Mouse (Mus musculus) liver, embryonic 11.5 days (tissue): ENCODE results near the gene Adal. TPM values are rescaled to one million over a fixed set of nuclear protein-coding genes. Genes with fewer than 3 reads are reported as not detected.
A peak's percentile ranks its signal among the peaks of the same experiment; 100 is the strongest.
"Not testable (repeated sequence)": the region's sequence is repeated elsewhere in the genome, so short reads cannot be mapped to it uniquely, and the experiment has no call there.

Experiments used
- ATAC-seq: fragments of 200-750 bp; cut with Nextera tagmentation; replicated peaks from 2 replicates; pipeline ENCODE4 v1.8.0; 2017; ENCODE audit warnings: moderate number of reproducible peaks, mild to moderate bottlenecking, moderate TSS enrichment, moderate library complexity; ENCODE audit not compliant: low FRiP score
- DNase-seq: peaks from one replicate; pipeline ENCODE4 v3.0.0-alpha.2; 2017; ENCODE audit warnings: low spot score
- H3K27ac ChIP-seq: fragments of 300-500 bp; sonication (generic); 2 replicates; pipeline ENCODE4 v1.5.1; 2014; ENCODE audit warnings: mild to moderate bottlenecking, low read depth, low read length, control low read depth
- H3K27me3 ChIP-seq: fragments of 300-500 bp; sonication (generic); replicated peaks from 2 replicates; pipeline ENCODE4 v1.6.1; 2014; ENCODE audit warnings: low read length, mixed read lengths; ENCODE audit not compliant: control insufficient read depth, insufficient read depth
- H3K36me3 ChIP-seq: fragments of 300-500 bp; sonication (generic); 2 replicates; pipeline ENCODE4 v1.6.1; 2014; ENCODE audit warnings: mild to moderate bottlenecking, low read length, moderate library complexity, mixed read lengths; ENCODE audit not compliant: control insufficient read depth, insufficient read depth
- H3K4me1 ChIP-seq: fragments of 300-500 bp; sonication (generic); replicated peaks from 2 replicates; pipeline ENCODE4 v1.6.1; 2014; ENCODE audit warnings: low read length, mixed read lengths; ENCODE audit not compliant: control insufficient read depth, insufficient read depth
- H3K4me2 ChIP-seq: fragments of 300-500 bp; sonication (generic); 2 replicates; pipeline ENCODE4 v1.6.1; 2014; ENCODE audit warnings: mild to moderate bottlenecking, control low read depth, moderate library complexity
- H3K4me3 ChIP-seq: fragments of 300-500 bp; sonication (generic); 2 replicates; pipeline ENCODE4 v1.5.1; 2014; ENCODE audit warnings: low read depth, low read length, control low read depth
- H3K9ac ChIP-seq: fragments of 300-500 bp; sonication (generic); 2 replicates; pipeline ENCODE4 v1.6.1; 2014; ENCODE audit warnings: low read depth, low read length, control low read depth
- H3K9me3 ChIP-seq: fragments of 300-500 bp; sonication (generic); 2 replicates; pipeline ENCODE4 v1.6.1; 2016; ENCODE audit warnings: low read length, inconsistent platforms, mixed read lengths; ENCODE audit not compliant: control insufficient read depth
- WGBS: fragments of 180-500 bp; shearing (Covaris S2); extraction: QIAGEN DNeasy Blood & Tissue Kit; methylation state at CpG from one replicate; pipeline ENCODE4 v1.1.7; 2014; 5-methylcytosine and 5-hydroxymethylcytosine counted together
- polyA plus RNA-seq: library from polyadenylated mRNA; unstranded; fragments of >200 nt; fragmentation: Nextera tagmentation; extraction: Ambion mirVana; gene quantifications from 2 replicates; pipeline ENCODE4 v1.2.1, GENCODE M21; 2014

Gene Adal
- polyA plus RNA-seq, result 17.8 and 18.5 TPM in 2 replicates

DNA sequence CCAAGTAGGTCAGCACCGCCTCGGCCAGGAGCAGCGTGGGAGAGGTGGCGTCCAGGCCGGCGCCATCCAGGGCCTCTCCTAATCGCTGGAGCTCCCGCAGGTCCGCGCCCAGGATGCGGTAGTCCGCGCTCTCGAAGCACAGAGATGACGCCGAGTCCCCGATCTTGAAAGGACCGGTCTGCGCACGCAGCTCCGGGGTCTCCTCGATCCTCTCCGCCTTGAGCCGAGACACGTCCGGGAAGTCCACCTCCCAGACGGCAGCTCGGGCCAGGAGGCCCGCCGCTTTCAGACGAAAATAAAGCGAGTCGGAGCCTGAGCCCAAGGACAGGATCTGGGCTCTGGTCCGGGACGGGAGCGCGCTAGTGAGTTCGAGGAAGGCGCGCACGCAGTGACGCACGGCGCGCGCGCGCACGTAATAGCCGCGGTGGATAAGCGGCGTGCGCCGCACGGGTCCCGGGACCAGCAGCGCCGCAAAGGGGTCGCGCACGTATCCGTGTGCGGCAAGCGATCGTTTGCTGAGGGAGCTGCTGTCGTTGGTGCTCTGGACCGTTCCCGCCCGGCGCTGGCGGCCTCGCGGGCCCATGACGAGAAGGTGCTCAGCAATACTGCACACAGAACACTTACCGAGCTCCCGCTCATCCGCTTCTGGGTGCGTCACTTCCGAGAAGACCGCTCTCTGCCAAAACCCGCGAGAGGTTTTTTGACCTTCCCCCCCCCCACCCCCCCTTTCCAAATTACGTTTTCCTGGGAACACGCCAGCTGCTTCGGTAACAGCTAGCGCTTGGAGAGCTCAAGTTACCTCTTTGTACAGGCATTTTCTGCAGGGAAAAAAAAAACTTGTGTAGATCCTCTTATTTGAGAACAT lies at the start of gene Adal, which contains the start of gene Lcmt2:
Gene Adal, plus strand, starts transcription at position 411 of the 865 bp plus-strand sequence.
Gene Lcmt2, minus strand, starts transcription at position 636 of the 865 bp plus-strand sequence.
- peak within 1 kb of the TSS; percentile 92 for H3K9ac ChIP-seq
- peak; percentile 90 for DNase-seq
- H3K36me3 ChIP-seq, result peaks cover 14% of the 10 kb centered on the region
- H3K4me1 ChIP-seq, result peaks cover 20% of the 10 kb centered on the region
- peak within 1 kb of the TSS; percentile 90 for H3K4me2 ChIP-seq
- WGBS, result 1% methylated on average over 87 of the region's 87 CpGs
- 0 out of 2 replicates have a peak, but pooled peaks cover under 1% of the 10 kb centered on the region for H3K9me3 ChIP-seq
- H3K4me3 ChIP-seq, result peak within 1 kb of the TSS; percentile 78
- ATAC-seq, result peak; percentile 94
- peak within 1 kb of the TSS; percentile 82 for H3K27ac ChIP-seq
- no peaks in the 10 kb centered on the region for H3K27me3 ChIP-seq

DNA sequence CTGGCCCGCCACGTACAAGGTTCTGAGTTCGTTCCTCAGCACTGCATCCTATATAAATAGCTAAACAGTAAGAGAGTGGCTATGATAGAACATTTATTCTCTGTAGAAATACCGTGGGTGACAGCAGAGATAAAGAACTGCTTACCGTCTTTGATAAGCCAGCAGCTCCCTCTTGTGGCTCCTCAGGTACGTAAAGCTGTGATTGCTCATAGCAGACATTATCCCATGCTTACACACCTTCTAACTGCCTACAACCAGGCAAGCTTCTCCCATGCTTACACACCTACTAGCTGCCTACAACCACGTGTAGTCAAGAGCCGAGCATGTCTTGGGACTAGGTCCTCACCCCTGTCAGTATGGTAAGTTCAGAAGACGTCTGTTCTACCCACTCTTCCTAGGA lies 38.2 kb upstream of the Adal start:
- no peak for DNase-seq
- Histone ChIP-seq H3K4me3 (no peak overlapping the region), H3K27me3 (no peaks in the 10 kb centered on the region), H3K4me1 (no peaks in the 10 kb centered on the region), H3K27ac (no peak overlapping the region), H3K9ac (no peak overlapping the region), H3K36me3 (no peaks in the 10 kb centered on the region), H3K9me3 (no peaks in the 10 kb centered on the region), H3K4me2 (no peak overlapping the region)
- no peak for ATAC-seq
- WGBS, result 20% methylated on average over 9 of the region's 9 CpGs

DNA sequence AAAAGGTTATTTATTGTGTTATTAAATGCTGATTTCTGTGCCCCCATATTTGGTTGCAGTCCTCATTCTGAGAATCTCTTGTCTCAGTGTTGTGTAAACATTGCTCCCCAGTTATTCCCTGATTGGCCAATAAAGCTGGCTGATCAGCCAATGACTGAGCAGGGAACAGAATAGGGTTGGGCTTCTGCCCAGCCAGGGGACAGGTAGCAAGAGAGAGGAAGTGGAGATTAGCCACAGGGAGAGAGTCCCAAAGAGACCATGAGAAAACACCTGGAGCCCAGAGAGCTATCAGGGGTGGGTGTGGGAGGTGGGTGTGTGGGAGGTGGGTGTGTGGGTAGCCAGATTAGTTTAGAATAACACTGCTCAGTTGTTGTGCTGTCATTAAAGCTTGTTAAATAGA lies 34.3 kb upstream of the Adal start:
- Histone ChIP-seq H3K4me1 (no peaks in the 10 kb centered on the region), H3K27ac (no peak overlapping the region), H3K4me2 (no peak overlapping the region), H3K9me3 (no peaks in the 10 kb centered on the region), H3K4me3 (no peak overlapping the region), H3K27me3 (no peaks in the 10 kb centered on the region), H3K36me3 (no peaks in the 10 kb centered on the region), H3K9ac (no peak overlapping the region)
- no peak for ATAC-seq
- no peak for DNase-seq

DNA sequence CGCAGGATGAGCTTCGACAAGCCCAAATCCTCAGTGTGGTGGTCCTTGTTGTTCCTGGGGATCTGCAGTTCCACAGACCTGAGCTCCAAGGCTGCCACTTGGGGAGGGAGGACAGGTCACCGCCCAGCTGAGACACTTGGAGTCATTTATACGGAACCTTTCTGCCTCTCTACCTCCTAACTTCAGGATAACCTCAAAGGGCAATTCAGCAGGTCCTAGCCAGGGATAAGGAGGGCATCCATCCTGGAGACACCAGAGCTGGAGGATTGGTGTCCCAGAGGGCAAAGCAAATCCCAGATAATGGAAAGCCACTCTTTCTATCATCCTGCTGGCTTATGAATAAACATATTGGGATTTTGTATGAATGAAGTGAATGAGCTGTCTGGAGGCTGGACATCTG lies 30.5 kb upstream of the Adal start, which contains the start of gene Tgm7:
Gene Tgm7, minus strand, starts transcription at position 101 of the 400 bp plus-strand sequence.
- no peak within 1 kb of the TSS for H3K4me3 ChIP-seq
- H3K27ac ChIP-seq, result no peak within 1 kb of the TSS
- H3K9me3 ChIP-seq, result no peaks in the 10 kb centered on the region
- DNase-seq, result no peak
- no peak within 1 kb of the TSS for H3K9ac ChIP-seq
- no peaks in the 10 kb centered on the region for H3K4me1 ChIP-seq
- 81% methylated on average over 4 of the region's 4 CpGs for WGBS
- H3K4me2 ChIP-seq, result no peak within 1 kb of the TSS
- ATAC-seq, result no peak
- H3K27me3 ChIP-seq, result no peaks in the 10 kb centered on the region
- H3K36me3 ChIP-seq, result no peaks in the 10 kb centered on the region

DNA sequence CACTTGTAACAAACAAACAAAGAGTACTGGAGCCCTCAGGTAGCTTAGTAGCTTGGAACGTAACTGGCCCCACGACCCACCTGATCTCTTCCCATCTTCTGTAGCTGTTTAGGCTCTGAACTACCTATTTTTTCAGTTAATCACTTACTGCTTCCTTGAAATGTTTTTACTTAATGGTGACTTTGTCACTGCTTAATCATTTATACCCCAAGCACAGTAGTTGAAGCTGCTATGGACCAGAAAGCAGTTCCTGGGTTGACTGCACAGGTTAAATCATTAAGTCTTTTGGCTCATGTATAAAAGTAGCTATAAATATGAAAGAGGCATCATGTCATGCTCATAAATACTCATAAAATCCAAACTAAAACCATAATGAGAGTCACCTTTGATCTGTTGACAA lies 24.8 kb upstream of the Adal start:
- no peak overlapping the region for H3K9ac ChIP-seq
- no peaks in the 10 kb centered on the region for H3K9me3 ChIP-seq
- WGBS, result 91% methylated on average over 2 of the region's 2 CpGs
- DNase-seq (no peak), ATAC-seq (no peak)
- no peak overlapping the region for H3K27ac ChIP-seq
- no peaks in the 10 kb centered on the region for H3K27me3 ChIP-seq
- H3K4me3 ChIP-seq, result no peak overlapping the region
- H3K4me2 ChIP-seq, result no peak overlapping the region
- no peaks in the 10 kb centered on the region for H3K36me3 ChIP-seq
- no peaks in the 10 kb centered on the region for H3K4me1 ChIP-seq

DNA sequence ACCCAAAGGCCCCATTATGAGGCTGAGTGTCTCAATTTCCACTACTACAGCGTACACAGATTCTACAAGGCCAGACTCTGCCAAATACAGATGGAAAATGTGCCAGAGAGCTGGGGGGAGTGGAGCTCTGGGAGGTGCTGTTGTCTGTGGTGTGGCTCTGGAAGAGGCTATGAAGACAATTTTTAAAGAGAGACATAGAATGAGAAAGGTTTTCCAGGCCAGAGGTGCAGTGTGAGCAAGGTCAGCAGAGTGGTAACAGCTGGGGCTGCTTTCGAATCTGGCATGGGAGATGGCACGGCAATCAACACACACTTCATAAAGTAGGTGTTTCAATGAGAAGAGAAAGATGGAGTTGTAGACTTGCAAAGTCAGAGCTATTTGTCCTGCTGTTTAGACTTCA lies 21.0 kb upstream of the Adal start:
- ATAC-seq (no peak), DNase-seq (no peak)
- no peaks in the 10 kb centered on the region for H3K4me1 ChIP-seq
- H3K27me3 ChIP-seq, result no peaks in the 10 kb centered on the region
- 80% methylated on average over 3 of the region's 3 CpGs for WGBS
- H3K9me3 ChIP-seq, result no peaks in the 10 kb centered on the region
- no peaks in the 10 kb centered on the region for H3K36me3 ChIP-seq
- H3K9ac ChIP-seq, result no peak overlapping the region
- H3K27ac ChIP-seq, result no peak overlapping the region
- H3K4me3 ChIP-seq, result no peak overlapping the region
- no peak overlapping the region for H3K4me2 ChIP-seq

DNA sequence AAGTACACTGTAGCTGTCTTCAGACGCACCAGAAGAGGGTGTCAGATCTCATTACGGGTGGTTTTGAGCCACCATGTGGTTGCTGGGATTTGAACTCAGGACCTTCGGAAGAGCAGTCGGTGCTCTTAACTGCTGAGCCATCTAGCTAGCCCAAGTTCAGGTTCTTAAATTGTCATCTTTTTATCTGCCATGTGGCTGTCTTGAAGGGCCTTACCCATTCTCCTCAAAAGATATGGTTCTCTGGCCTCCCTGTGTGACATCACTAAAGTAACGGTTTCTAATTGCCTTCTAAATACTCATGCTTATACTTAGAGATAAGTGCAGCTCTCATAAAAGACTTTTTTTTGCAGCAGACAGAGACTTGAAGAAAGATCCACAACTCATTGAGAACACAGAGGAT lies 13.9 kb upstream of the Adal start:
- H3K4me3 ChIP-seq, H3K9me3 ChIP-seq, ATAC-seq, H3K36me3 ChIP-seq, H3K27ac ChIP-seq, H3K4me1 ChIP-seq, H3K4me2 ChIP-seq, DNase-seq, H3K27me3 ChIP-seq, H3K9ac ChIP-seq: not testable (repeated sequence)
- 87% methylated on average over 5 of the region's 5 CpGs for WGBS

DNA sequence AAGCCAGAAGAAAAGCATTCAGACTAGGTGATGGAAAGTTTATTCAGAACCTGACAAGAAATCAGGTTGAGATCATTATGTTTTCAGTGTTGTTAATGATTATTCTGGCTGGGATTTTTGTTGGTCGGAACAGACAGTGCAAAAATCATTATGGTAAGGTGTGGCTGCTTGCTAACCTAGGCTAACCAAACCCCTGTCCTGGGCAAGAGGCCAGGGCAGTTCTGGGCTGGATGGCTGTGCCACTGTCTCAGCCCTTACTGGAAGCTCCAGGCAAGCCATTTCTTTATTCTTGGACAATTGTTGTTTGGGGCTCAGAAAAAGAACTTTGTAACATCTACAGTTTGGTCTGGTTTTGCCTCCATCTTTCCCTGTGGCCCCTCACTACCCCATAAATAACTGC lies 12.7 kb upstream of the Adal start:
- Histone ChIP-seq H3K27me3 (no peaks in the 10 kb centered on the region), H3K36me3 (no peaks in the 10 kb centered on the region), H3K27ac (no peak overlapping the region), H3K9me3 (no peaks in the 10 kb centered on the region), H3K9ac (no peak overlapping the region), H3K4me2 (no peak overlapping the region), H3K4me1 (no peaks in the 10 kb centered on the region), H3K4me3 (no peak overlapping the region)
- 82% methylated on average over 1 of the region's 1 CpGs for WGBS
- DNase-seq (no peak), ATAC-seq (no peak)
